Mouse (Mus musculus): ENCODE measurements at regions not wholly inside any gene's neighbourhood (a gene's known extent, or its start where the extent isn't known, plus 50 kb on each side); places are given as distances from the start of the nearest gene placed in this dataset.
"Not testable (repeated sequence)": the region's sequence is repeated elsewhere in the genome, so short reads cannot be mapped to it uniquely, and the experiment has no call there.

DNA sequence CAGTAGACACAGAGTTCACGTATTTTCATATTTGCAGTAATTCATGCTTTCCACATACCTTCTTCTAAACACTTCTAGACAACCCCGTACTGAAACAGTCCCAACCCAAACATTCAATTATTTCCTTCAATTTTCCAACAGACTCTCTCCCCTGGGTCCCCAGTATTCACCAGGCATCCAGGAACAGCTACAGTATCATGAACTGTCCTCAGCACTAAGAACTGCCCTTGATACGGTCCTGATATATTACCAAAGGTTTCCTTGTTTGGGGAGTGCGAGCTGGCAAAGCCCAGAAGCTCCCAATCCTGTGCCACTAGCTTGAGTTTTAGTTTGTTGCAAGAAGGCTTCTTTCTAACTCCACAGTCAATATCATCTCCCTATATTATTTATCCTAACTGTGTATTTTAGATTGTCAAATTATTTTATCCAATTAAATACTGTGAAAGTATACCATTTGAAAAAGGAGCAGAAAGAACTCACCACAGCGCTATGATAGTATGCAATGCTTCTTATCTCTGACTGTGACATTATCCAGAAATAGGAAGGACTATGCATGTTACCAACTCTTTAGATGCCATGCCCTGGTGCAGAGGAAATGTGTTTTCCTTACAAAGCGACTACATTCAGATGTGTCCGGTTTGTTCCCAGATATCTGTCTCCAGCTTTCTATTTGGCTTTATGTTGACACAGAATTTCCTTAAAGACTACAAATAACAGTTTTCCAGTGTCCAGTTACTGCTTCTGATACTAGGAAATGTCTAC is 754.6 kb upstream of the Intu start:
- no peak for DNase-seq (ENCODE audit: low spot score in 2 of 2)

DNA sequence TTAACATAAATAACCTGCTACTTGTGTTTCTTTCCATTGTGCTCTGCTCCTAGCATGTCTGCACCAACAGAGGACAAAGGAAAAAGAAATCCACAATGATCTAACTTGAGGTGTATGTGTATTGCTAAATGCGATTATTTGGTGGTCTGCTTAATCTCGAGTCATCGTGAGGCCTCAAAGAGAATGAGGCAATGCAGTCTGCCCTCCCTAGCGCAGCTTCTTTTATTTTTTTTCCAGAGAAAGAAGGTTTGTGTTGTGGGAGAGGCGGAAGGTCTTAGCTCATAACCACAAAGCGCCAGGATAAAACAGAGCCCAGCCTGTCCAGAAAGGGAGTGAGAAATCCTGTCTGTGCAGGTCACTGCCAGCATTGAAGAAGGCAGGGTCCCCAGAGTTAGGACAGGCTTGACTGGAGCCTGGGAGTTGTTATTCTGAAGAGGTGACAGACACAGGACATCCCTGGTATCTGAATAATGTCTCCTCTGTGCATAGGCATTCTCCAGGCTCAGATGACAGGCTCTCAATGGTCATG is 751.3 kb upstream of the Intu start:
- DNase-seq (ENCODE audit: low spot score in 2 of 2): no peak

DNA sequence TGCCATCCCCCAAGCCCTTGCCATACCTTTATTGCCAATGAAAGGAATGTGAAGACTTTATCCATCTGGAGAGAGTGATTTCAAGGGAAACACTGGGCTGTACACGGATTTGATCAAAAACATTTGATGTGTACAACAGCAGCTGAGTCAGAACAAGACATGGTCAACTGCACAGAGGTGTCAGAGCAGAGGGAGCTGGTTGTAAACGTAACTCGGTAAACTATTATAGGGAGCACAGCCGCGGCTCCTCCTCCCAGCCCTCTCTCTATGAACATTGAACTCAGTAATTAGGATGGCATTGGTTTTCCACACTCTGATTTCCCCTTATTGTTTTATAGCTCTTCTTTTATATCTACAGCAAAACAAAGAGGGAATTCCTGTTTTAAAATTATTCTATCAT is 750.8 kb upstream of the Intu start:
- DNase-seq (ENCODE audit: low spot score in 2 of 2): no peak

DNA sequence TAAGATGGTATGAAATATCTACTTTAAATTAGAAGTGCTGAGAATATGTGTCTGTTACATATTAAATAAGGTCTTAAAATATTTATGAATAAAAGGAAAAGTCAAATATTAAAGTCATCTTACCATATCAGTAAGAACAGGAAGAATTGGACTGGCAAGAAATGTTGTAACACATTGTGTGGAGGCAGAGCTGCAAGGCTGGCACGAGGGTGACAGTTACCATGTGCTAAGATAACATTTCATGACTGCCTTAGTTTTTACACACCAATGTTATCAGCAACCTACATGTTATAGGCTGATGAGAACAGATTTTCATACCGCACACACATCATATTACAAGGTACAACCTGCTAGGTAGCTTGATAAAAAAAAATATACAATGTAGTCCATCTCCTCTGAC is 746.2 kb upstream of the Intu start:
- DNase-seq (ENCODE audit: low spot score in 2 of 2): no peak

DNA sequence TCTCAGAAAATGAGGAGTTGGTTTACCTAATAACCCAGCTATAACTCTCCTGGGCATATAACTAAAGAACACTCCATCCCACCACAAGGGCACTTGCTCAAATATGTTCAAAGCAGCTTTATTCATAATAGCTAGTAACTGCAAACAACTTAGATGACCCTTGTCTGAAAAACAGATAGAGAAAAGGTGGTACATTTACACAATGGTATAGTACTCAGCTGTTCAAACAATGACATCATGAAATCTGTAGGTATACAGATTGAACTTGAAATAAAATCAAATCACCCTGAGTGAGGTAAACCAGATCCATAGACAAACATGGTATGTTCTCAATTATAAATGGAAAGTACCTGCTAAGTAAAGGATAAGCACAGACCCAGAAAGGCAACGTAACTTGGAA is 721.5 kb upstream of the Intu start:
- DNase-seq (ENCODE audit: low spot score in 2 of 2): no peak

DNA sequence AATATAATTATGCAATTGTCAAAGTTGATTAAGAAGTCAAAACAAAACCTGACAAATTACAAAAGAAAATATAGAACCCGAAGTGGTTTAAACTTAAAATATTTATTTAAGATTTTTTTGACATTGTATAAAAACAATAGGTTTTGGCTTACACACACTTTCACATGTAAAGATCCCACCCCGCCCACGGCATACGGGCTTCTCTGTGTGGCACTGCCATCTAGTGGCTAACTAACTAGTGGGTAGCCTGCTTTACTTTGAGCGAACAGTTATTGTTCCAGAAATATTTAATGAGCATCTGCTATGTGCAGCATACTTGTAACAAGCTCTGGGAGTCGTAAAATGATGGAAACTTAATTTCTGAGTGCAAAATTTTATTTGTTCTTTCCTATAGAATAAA is 716.3 kb upstream of the Intu start:
- peak in 1 of 2 experiments; percentile 19 for DNase-seq (ENCODE audit: low spot score in 2 of 2)

DNA sequence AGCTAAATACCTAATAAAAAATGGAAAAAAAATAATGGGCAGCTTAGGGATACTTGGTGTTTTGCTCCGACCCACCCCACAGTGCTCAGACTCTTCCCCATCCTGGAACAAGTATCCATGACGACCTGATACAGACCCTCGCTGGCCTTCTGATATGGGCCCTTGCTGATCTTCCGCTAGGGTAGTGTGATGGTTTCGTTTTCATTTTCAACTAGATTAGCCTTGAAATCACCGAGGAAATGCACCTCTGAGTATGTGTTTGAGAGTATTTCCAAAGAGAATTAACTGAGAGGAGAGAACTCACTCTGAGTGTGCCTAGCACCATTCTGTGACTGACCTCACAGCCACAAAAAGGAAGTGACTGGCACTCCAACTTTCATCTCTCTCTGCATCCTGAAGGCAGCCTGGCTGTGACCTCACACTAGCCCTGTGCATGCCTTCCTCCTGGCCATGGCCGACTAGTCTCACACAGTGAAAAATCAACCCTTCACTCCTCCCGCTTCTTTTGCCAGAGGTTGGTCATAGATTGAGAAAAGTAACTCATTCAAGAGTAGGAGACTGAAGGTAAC is 700.5 kb upstream of the Intu start:
- no peak for DNase-seq (ENCODE audit: low spot score in 2 of 2)

DNA sequence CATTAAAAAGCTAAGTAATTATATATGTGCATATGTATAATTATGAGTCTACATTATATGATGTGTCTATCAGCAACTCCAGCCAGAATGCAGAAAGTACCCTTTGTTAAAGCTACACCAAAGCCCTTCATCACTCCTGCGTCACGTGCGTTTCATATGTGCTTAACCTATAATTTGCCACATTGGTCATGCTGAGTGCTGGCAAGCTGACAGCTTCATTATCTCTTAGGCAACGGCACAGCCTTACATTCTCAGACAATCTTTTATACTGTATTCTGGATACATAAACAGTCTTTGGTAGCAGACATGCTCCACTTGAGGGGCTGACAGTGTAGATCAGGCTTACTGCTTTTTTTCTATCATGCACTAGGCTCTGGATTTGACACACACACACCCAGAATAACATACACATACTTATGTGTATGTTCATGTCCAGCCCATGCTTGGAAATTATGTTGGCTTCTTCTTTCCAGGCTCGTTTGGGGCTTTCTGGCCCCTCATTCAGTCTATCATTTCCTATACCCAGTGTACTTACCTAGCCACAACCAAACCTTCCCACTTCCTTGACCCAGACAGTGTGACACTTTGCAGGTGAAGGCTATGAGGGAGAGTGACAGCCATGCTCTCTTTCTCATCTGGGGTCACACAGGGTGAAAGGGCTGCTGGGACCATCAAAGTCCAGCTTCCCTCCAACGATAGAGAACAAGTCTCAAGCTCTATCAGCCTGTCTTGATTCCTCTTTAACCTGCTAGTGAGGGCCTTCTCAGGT is 692.5 kb upstream of the Intu start:
- no peak for DNase-seq (ENCODE audit: low spot score in 2 of 2)

DNA sequence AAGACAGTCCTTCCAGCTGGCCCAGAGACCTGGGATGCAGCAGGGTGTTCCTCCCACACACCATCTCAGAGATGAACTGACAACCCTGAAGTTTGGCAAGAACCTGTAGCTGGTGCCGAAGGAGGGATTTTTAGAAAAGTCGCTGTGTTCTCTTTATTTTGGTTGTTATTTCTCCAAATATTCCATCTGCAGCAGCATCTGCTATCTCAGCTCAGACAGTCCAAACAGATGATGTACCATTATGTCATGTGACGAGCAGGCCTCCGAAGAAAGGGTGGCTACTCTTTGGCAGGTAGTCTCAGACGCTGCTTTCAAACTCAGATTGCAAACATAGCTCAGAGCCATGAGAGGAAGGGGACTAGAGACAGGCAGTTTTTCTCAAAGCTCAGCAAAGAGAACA is 690.1 kb upstream of the Intu start:
- DNase-seq (ENCODE audit: low spot score in 2 of 2): no peak

DNA sequence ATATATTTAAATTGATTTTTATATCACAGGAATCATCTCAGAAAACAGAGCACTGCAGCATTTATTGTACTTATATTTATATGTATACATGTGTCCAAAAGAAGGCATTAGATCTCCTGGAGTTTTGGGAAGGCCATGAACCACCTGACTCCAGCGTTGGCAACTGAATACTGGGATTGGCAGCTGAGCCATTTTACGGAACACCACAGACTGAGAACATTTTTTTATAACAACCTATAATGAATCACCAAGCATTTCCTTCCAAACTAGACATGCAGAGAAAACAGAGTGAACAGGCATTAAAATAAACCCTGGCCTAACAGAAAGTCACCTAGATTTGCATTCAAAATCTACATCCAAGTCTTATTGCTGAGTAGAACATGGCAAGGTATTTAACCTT is 686.0 kb upstream of the Intu start:
- DNase-seq (ENCODE audit: low spot score in 2 of 2): no peak

DNA sequence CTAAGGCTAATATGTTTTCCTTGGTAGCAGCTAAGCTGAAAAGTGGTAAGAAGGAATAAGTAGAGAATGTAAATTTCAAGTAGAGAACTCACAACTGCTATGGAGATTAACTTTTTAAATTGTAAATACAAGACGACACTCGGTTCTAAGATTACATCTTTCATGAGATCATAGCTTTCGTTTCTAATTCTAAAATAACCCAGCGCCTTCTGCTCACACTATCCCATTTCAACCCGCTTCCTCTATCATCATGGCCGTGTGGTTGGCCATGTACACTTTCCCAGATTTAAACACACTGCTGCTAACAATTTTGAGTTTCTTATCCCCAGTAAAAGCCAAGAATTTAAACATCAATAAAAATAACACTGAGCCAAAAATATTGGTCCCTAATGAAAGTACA is 682.3 kb upstream of the Intu start:
- DNase-seq (ENCODE audit: low spot score in 2 of 2): no peak

DNA sequence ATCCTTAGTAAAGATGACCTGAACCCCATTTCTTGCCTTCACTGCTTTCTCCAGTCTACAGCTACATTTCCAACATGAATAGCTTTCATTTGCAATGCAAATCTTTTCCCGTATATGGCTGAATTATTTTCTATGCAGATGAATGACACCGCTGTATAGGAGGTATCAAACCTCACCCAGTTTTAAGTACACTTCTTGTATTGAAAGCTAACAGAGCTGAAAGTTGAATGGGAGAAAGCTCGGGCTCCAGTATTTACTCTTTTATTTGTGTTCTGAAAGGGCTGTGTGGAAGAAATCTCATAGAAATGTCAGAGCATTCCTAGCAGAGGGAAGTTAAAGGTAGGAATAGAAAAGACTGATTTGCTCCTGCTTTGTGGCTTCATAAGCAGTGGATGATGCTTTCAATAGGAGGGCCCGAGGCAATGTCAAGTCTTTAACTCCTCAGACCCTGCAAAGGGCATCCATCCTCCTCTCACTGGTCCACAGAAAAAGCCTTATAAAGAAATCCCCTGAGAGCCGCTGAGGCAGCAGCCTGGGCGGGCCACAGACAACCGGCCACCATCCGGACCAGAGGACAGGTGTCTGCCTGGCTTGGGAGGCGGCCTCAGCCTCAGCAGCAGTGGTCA is 673.8 kb upstream of the Intu start:
- DNase-seq (ENCODE audit: low spot score in 2 of 2): no peak

DNA sequence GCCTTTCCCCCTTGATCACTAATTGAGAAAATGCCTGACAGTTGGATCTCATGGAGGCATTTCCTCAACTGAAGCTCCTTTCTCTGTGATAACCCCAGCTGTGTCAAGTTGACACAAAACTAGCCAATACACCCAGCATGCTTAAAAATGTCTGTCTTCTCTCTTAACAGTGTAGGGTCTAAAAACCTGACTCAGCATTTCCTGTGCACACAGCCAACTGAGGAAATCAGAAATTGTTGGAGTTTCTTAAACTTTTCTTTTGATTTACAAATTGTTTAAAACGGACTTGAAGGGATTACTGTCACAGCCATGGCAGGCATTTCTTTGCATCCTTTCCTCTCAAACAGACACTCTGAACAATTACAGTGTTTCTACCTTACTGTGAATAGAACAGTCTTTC is 655.0 kb upstream of the Intu start:
- not testable (repeated sequence) for DNase-seq (ENCODE audit: low spot score in 2 of 2)

DNA sequence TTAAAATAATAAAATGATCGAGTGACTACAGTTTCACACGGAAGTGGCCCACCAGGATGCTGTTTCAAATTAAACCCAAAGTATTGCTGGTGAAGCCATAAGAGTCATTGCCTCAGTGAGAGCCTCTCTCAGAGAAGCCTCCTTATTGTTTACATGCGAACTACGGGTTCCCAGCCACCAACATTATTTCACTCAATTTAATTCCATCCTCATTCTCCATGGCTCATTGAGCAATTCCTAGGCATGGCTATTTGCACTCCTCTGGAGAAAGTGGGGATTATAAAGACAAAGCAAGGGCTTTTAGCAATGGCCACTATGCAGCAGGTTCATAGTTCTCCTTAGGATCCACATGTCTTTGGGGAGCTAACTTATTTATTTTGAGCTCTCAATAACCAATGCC is 646.7 kb upstream of the Intu start:
- no peak for DNase-seq (ENCODE audit: low spot score in 2 of 2)

DNA sequence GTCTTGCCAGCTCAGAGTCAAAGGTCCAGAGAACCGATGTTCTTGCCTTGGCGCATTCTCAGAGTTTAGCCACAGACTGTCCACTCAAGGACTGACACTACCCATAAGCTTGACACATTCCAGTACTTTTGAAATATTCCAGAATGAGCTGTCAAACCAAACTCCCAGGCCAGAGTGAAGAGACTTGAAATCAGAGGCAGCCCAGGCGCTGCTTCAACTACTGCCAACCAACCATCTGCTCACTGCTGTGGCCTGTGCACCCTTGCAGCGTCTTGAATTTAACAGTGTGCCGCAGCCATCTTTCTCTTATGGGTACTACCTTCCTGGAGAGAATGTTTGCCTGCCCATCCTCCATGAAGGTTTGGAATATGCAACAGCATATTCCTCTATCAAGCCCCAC is 642.7 kb upstream of the Intu start:
- DNase-seq (ENCODE audit: low spot score in 2 of 2): no peak

DNA sequence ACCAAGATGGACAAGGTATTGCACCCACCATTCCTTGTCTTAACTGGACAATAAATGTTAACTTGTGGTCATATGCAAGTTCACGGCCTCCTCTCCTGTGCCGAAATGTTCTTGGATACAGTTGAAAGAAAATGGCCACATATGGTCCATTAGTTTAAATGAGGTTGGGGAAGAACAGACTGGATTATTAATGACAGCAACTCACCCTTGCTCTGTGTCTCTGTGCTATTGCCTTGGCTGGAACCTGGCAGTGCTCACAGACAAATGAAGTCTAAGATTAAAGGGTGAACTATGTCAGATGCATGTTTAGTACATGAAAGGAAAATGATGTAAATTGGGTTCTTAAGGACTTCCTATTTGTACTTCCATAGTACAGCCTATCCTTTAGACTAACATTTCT is 641.9 kb upstream of the Intu start:
- no peak for DNase-seq (ENCODE audit: low spot score in 2 of 2)

DNA sequence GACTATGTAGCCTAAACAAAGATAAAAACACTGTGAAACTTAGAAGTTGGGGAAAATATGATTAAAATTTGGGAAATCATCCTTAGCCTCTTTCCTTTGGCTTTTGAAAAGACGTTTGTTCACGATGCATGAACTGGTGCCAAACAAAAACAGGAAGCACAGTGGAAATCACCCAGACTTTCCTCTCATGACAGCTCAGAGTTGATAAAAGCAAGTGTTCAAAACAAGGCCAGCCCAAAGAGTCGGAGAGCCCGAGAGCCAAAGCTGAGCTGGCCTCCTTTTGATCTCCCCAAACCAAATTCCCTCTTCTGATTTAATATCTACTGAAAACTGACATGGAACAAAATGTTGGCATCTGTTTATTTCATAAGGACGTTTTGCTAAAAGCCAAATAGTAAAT is 632.1 kb upstream of the Intu start:
- DNase-seq (ENCODE audit: low spot score in 2 of 2): no peak

DNA sequence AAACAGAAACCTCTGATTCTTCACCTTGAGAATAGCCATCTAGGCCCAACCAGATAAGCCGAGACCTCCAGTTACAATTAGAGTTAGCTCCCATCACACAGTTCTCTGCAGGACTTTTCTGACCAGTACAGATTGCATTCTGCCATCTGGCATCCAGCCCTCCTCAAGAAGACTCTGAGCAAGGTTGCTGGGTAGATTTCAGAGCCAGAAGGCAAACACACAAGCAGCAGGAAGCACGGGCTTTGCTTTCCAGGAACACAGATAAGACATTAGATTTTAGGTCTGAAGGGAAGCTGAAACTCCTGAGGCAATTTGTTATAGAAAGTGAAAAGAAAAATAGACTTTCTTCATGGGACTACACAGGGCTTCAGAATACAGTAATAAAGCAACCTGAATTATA is 630.9 kb upstream of the Intu start:
- no peak for DNase-seq (ENCODE audit: low spot score in 2 of 2)

DNA sequence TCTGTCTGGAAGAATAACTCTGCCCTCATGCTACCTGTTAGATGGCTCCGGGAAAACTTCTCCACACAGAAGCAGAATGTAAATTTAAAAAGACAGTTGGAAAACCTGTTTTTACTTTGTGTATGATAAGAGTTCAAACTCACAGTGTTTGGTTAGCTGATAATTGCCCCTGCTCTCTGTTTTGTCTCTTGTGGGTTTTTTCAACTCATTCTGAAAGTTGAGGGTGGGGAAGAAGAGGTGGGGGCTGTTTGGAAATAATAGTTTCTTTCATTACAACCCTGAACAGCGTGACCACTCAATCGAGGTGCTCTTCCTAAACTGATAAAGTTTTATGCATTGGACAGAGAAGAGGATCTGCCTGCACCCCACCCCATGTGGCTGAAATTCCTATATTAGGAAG is 626.7 kb upstream of the Intu start:
- no peak for DNase-seq (ENCODE audit: low spot score in 2 of 2)

DNA sequence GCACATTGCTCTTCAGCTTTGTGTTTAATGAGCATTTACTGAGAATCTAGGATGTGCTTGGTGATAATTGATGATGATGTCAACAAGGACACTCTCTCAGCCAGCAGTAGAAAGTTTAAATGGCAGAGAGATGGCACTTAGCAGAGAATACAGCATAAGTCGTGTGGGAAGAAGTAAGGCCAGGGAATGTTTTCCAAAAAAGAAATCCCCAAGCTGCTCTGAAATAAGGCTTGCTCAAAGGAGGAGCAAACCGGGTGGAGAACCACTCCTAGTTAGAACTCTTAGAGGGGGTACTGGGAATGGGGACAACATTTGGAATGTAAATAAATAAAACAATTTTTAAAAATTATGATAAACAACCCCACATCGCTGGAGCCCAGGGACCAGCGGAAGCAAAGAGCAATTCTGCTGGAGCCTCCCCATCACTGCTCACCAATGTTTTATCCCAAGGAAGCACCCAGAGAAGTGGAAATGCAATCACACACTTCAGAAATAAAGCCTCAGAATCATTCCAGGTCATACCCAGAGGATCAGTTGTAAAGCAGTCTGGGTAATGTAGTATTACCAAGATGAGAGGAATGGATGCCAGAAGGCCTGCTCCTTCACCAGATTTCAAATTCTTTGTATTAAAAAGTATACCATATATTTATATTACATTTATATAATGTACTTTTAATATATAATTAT is 622.3 kb upstream of the Intu start:
- DNase-seq (ENCODE audit: low spot score in 2 of 2): no peak

DNA sequence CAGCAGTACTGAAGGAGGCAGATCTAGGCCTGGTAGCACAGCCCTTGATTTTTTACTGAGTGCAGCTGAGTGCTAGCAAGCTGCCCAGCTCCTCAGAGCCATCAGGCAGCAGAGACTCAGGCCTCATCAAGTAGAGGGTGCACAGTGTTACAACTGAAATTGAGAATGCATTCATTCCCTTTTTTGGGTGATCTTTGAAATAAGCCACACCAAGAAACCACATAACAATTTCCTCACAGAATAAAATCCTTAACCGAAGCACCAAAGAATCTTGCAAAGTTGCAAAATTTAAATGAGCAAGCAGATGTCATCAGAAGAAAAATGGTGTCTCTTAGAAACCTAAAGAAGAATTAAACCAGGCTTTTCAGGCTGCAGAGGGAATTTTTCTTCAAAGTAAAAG is 621.4 kb upstream of the Intu start:
- DNase-seq (ENCODE audit: low spot score in 2 of 2): no peak

DNA sequence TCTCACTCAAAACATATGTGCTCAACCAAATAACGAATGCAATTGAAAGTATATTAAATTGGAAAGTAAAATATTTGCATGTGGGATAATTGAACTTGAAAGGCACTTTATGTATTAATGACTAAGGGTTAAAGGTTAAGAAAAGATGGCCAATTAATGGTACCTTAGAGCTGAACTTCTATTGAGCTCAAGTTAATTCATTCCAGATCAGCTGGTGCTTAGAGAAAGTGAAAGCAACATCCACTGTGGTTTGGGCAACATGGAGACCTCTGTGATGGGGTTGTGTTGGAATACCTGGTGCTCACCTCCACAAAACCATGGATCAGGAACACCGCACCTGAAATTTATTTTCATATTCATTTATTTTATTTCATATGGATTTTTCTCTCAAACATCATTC is 612.5 kb upstream of the Intu start:
- DNase-seq (ENCODE audit: low spot score in 2 of 2): no peak
